Mouse (Mus musculus) macrophage (primary cell): ENCODE measurements around the gene Rpusd4. TPM values are rescaled to one million over a fixed set of nuclear protein-coding genes. Genes with fewer than 3 reads are reported as not detected.

Source experiments
- H3K27ac ChIP-seq: fragments of 350-480 bp; formaldehyde crosslinking; 2 replicates; pipeline ENCODE4 v1.9.0; 2021
- H3K36me3 ChIP-seq: fragments of 350-480 bp; formaldehyde crosslinking; 2 replicates; pipeline ENCODE4 v1.9.0; 2021; ENCODE audit errors: inconsistent target
- H3K4me3 ChIP-seq: fragments of 350-480 bp; formaldehyde crosslinking; 2 replicates; pipeline ENCODE4 v1.9.0; 2021; ENCODE audit errors: inconsistent target
- H3K79me2 ChIP-seq: fragments of 350-480 bp; formaldehyde crosslinking; 2 replicates; pipeline ENCODE4 v1.9.0; 2021; ENCODE audit errors: inconsistent target
- WGBS: methylation state at CpG from one replicate; pipeline ENCODE4 v1.1.7; 2026; ENCODE audit warnings: inconsistent platforms; ENCODE audit not compliant: missing documents; 5-methylcytosine and 5-hydroxymethylcytosine counted together
- polyA plus RNA-seq: library from polyadenylated mRNA; stranded (reverse); fragments of 250-400 nt; gene quantifications from 3 replicates; pipeline ENCODE4 v1.2.4, GENCODE M21; 2018; ENCODE audit warnings: inconsistent platforms

Rpusd4 gene
- polyA plus RNA-seq, 1 experiment from 2014 or later, result 9.9 TPM

GRCm38 (mm10) chr9:35267976-35268715 lies 481 bp downstream of the Rpusd4 start:
- peaks cover 14% of the 10 kb centered on the region for H3K36me3 ChIP-seq
- WGBS, result 3% methylated on average over 21 of the region's 21 CpGs
- peaks cover 43% of the 10 kb centered on the region for H3K79me2 ChIP-seq
- peak overlapping the region; percentile 66 for H3K27ac ChIP-seq
- peak overlapping the region; percentile 96 for H3K4me3 ChIP-seq

DNA sequence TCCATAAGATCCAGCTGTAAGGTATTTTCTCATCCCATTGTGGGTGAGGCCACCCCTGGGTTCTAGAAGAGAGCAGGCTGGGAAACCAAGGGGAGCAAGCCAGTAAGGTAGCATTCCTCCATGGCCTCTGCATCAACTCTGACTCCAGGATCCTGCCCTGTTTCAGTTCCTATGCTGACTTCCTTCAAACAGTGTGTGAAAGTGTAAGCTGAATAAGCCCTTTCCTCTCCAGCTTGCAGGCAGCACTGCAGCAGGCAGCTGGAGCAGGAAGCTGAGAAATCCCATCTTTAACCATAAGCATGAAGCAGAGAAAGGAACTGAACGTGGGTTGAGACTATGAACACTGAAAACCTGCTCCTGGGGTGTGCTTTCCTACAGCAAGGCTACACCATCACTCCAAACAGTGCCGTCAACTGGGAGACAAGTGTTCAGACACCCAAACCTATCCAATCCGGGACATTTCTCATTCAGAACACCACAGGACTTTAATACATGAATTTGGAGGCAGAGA lies 10.2 kb downstream of the Rpusd4 start:
- Histone ChIP-seq H3K79me2 (no peaks in the 10 kb centered on the region), H3K27ac (peak overlapping the region; percentile 34), H3K36me3 (peaks cover 32% of the 10 kb centered on the region), H3K4me3 (no peak overlapping the region)
- WGBS, result 61% methylated on average over 3 of the region's 3 CpGs

- WGBS, result 64% methylated on average over 4 of the region's 4 CpGs
- Histone ChIP-seq H3K4me3 (no peak overlapping the region), H3K27ac (peak overlapping the region; percentile 34), H3K36me3 (peaks cover 26% of the 10 kb centered on the region), H3K79me2 (no peaks in the 10 kb centered on the region)
These were observed 10.8 kb downstream of the Rpusd4 start for GRCm38 (mm10) chr9:35278451-35278850.

GRCm38 (mm10) chr9:35282006-35282850 lies 14.6 kb downstream of the Rpusd4 start:
- no peaks in the 10 kb centered on the region for H3K79me2 ChIP-seq
- no peaks in the 10 kb centered on the region for H3K36me3 ChIP-seq
- WGBS, result 26% methylated on average over 5 of the region's 5 CpGs
- no peak overlapping the region for H3K4me3 ChIP-seq
- no peak overlapping the region for H3K27ac ChIP-seq

- Histone ChIP-seq H3K4me3 (no peak overlapping the region), H3K79me2 (no peaks in the 10 kb centered on the region), H3K36me3 (no peaks in the 10 kb centered on the region), H3K27ac (no peak overlapping the region)
- WGBS, result 84% methylated on average over 5 of the region's 5 CpGs
These were observed 15.2 kb downstream of the Rpusd4 start for GRCm38 (mm10) chr9:35282851-35283200.

DNA sequence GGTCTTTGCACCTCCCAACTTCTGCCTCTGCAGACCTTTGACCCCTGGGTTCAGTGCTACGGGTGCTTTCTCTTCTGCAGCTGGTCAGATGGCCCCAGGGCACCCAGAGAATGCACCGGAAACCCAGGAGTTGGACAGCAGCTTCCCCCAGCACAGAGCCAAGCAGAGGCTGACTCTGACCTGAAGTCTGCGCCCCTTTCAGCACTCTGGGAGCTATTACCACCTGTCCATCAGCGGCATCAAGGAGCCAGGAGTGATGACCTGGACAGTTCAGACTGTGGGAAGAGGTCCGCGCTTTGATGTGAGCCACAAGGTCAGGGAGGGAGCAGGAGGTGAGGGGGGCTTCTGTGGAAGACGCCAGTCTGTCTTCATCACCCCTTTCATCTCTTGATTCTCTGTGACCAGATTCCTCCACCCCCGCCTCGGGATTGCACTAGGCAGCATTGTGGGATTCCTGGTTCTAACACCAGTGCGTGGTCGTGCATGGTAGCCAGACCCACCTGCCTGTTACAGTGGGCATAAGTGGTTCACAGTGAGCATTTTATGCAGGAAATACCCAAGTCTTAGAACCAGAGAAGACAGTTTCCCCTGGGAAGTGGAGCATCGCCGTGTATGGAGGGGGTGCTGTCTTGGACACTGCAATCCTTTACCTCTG lies 15.9 kb downstream of the Rpusd4 start:
- Histone ChIP-seq H3K27ac (no peak overlapping the region), H3K79me2 (no peaks in the 10 kb centered on the region), H3K4me3 (no peak overlapping the region), H3K36me3 (no peaks in the 10 kb centered on the region)
- WGBS, result 89% methylated on average over 13 of the region's 13 CpGs

DNA sequence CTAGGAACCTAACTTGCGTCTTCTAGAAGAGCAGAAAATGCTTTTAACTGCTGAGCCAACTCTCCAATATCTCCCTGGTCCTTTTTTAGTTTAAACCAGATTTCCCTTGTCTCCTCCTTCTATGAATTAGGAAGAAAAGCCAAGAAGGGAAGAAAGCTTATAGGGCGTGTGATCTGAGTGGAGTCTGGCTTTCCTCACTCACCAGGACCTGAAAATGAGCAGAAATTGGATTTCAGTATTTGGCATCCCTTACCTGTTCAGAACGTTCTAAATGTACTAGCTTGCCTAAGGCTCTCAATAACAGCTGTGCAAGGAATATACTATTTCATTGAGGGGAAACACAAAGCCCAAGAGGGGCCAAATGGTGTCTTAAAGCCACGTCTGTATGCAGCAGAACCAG lies 16.7 kb downstream of the Rpusd4 start:
- H3K79me2 ChIP-seq, result no peaks in the 10 kb centered on the region
- no peak overlapping the region for H3K27ac ChIP-seq
- 93% methylated on average over 4 of the region's 4 CpGs for WGBS
- H3K4me3 ChIP-seq, result no peak overlapping the region
- no peaks in the 10 kb centered on the region for H3K36me3 ChIP-seq

DNA sequence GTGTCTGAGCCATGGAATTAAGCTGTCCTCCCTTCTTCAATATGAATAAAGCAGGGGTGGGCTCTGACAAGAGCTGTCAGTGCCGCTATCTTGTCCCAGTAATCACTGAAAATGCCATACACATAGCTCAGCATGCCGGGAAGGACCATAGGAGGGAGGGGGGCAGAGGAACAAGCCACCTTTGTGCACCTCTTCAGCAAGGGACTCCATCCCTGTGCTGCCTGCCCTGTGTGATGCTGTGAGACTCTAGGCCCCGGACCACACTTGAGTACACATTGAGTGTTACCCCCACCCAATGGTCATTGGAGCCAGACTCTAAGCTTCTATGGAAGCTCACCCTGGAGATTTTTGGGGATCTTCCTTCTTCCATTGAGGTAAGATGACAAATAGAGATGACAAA lies 18.7 kb downstream of the Rpusd4 start:
- WGBS, result 86% methylated on average over 3 of the region's 3 CpGs
- Histone ChIP-seq H3K4me3 (no peak overlapping the region), H3K27ac (no peak overlapping the region)

DNA sequence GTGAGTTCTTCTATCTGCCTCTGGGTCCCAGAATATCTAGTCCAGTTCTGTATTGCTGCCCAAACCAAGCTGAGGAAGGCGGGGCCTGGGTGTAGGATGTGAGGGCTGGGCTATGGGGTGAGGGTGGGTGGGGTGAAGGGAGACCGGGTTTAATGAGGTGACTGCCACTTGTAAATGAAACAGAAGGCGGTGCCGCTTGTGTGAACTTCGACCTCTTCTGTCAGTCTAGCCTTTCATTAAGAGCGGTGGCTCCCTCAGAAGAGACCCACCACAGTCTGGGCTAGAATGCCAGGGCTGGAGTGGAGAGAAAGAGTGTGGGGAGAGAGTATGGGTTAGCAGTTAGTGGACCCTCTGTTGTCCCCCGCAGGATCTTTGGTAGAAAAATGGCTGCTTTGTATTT lies 22.3 kb downstream of the Rpusd4 start:
- Histone ChIP-seq H3K36me3 (no peaks in the 10 kb centered on the region), H3K79me2 (no peaks in the 10 kb centered on the region), H3K4me3 (no peak overlapping the region), H3K27ac (no peak overlapping the region)
- WGBS, result 80% methylated on average over 7 of the region's 7 CpGs

More for the DNA sequence above, 18.7 kb downstream of the Rpusd4 start:
- H3K36me3 ChIP-seq, result no peaks in the 10 kb centered on the region
- no peaks in the 10 kb centered on the region for H3K79me2 ChIP-seq

GRCm38 (mm10) chr9:35290417-35290816 lies 22.8 kb downstream of the Rpusd4 start:
- H3K79me2 ChIP-seq, result no peaks in the 10 kb centered on the region
- H3K36me3 ChIP-seq, result no peaks in the 10 kb centered on the region
- no peak overlapping the region for H3K27ac ChIP-seq
- H3K4me3 ChIP-seq, result no peak overlapping the region
- WGBS, result 93% methylated on average over 3 of the region's 3 CpGs

- Histone ChIP-seq H3K27ac (no peak overlapping the region), H3K36me3 (no peaks in the 10 kb centered on the region), H3K79me2 (no peaks in the 10 kb centered on the region), H3K4me3 (no peak overlapping the region)
- 71% methylated on average over 2 of the region's 4 CpGs for WGBS
These were observed 23.3 kb downstream of the Rpusd4 start for GRCm38 (mm10) chr9:35290916-35291315.

DNA sequence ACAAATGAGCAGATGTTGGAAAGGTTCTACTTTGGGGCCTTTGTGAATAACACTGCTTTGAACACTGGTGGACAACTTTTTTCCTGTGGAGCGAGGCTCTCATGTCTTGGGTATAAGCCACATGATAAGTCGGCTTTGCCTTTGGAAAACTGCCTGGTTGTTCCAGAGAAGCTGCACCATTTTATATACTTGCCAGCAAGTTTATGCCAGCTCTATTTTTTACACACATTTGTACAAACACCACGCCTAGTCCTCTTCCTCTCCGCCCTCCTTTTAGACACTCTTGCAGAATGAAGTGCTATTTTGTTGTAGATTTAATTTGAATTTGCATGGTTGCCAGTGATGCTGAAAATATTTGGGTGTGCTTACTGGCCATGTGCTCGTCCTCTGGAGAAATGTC lies 25.8 kb downstream of the Rpusd4 start:
- H3K27ac ChIP-seq, result no peak overlapping the region
- H3K4me3 ChIP-seq, result no peak overlapping the region
- no peaks in the 10 kb centered on the region for H3K79me2 ChIP-seq
- no peaks in the 10 kb centered on the region for H3K36me3 ChIP-seq
- 82% methylated on average over 4 of the region's 5 CpGs for WGBS

DNA sequence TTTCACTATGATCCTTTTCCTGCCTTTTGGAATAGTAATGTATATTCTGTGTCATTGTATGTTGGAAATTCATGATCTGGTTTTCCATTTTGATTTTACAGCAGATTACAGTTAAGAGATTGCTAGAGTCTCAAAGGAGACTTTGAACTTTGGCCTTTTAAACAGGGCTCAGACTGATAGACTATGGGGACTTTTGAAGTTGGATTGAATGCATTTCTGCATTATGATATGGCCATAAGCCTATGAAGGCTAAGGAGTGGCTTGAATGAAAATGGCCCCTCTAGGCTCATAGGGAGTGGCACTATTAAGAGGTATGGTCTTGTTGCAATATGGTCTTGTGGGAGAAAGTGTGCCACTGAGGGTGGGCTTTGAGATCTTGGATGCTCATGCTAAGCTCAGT lies 30.1 kb downstream of the Rpusd4 start:
- no peaks in the 10 kb centered on the region for H3K36me3 ChIP-seq
- no peak overlapping the region for H3K27ac ChIP-seq
- no peaks in the 10 kb centered on the region for H3K79me2 ChIP-seq
- no peak overlapping the region for H3K4me3 ChIP-seq

GRCm38 (mm10) chr9:35302172-35302571 lies 34.5 kb downstream of the Rpusd4 start:
- H3K36me3 ChIP-seq, result no peaks in the 10 kb centered on the region
- WGBS, result 89% methylated on average over 3 of the region's 3 CpGs

GRCm38 (mm10) chr9:35307461-35307860 lies 39.8 kb downstream of the Rpusd4 start:
- Histone ChIP-seq H3K36me3 (no peaks in the 10 kb centered on the region), H3K4me3 (no peak overlapping the region), H3K79me2 (no peaks in the 10 kb centered on the region), H3K27ac (no peak overlapping the region)
- 83% methylated on average over 7 of the region's 7 CpGs for WGBS

More at GRCm38 (mm10) chr9:35302172-35302571, 34.5 kb downstream of the Rpusd4 start:
- Histone ChIP-seq H3K27ac (no peak overlapping the region), H3K4me3 (no peak overlapping the region), H3K79me2 (no peaks in the 10 kb centered on the region)
